Mouse (Mus musculus) neural tube, embryonic 15.5 days (tissue): ENCODE results near the gene Ankrd23. TPM values are rescaled to one million over a fixed set of nuclear protein-coding genes. Genes with fewer than 3 reads are reported as not detected.

Experiments
- ATAC-seq: fragments of 200-750 bp; cut with Nextera tagmentation; 2 replicates; pipeline ENCODE4 v1.8.0; 2017; ENCODE audit warnings: mild to moderate bottlenecking, moderate TSS enrichment, moderate library complexity; ENCODE audit not compliant: low FRiP score
- H3K27ac ChIP-seq: fragments of 300-500 bp; sonication (generic); replicated peaks from 2 replicates; pipeline ENCODE4 v1.5.1; 2015; ENCODE audit warnings: mild to moderate bottlenecking, inconsistent platforms
- H3K27me3 ChIP-seq: fragments of 300-500 bp; sonication (generic); replicated peaks from 2 replicates; pipeline ENCODE4 v1.6.1; 2015; ENCODE audit warnings: inconsistent platforms
- H3K36me3 ChIP-seq: fragments of 300-500 bp; sonication (generic); 2 replicates; pipeline ENCODE4 v1.6.1; 2015; ENCODE audit warnings: inconsistent platforms
- H3K4me1 ChIP-seq: fragments of 300-500 bp; sonication (generic); 2 replicates; pipeline ENCODE4 v1.6.1; 2015; ENCODE audit warnings: inconsistent platforms
- H3K4me2 ChIP-seq: fragments of 300-500 bp; sonication (generic); 2 replicates; pipeline ENCODE4 v1.6.1; 2015; ENCODE audit warnings: inconsistent platforms, mild to moderate bottlenecking, moderate library complexity
- H3K4me3 ChIP-seq: fragments of 300-500 bp; sonication (generic); replicated peaks from 2 replicates; pipeline ENCODE4 v1.5.1; 2015; ENCODE audit warnings: mild to moderate bottlenecking, inconsistent platforms
- H3K9ac ChIP-seq: fragments of 300-500 bp; sonication (generic); replicated peaks from 2 replicates; pipeline ENCODE4 v1.6.1; 2015; ENCODE audit warnings: mild to moderate bottlenecking, inconsistent platforms
- H3K9me3 ChIP-seq: fragments of 300-500 bp; sonication (generic); replicated peaks from 2 replicates; pipeline ENCODE4 v1.6.1; 2016; ENCODE audit warnings: inconsistent platforms
- WGBS: fragments of 180-500 bp; shearing (Covaris S2); methylation state at CpG from one replicate; pipeline ENCODE4 v1.1.7; 2015; ENCODE audit warnings: mixed read lengths; 5-methylcytosine and 5-hydroxymethylcytosine counted together
- polyA plus RNA-seq: library from polyadenylated mRNA; unstranded; fragments of >200 nt; fragmentation: Nextera tagmentation; extraction: Ambion mirVana; gene quantifications from 2 replicates; pipeline ENCODE4 v1.2.1, GENCODE M21; 2015

Gene Ankrd23
- polyA plus RNA-seq, 1 experiment from 2014 or later, result 21.6 TPM

GRCm38 (mm10) chr1:36511289-36512021, 25.2 kb downstream of the Ankrd23 start, which contains the start of gene Cnnm3:
Gene Cnnm3, plus strand, starts transcription at chr1:36511867.
- Histone ChIP-seq H3K4me3 (peak within 1 kb of the TSS; percentile 99), H3K36me3 (peaks cover 5% of the 10 kb centered on the region; the same call in 1 of the 2 replicates), H3K27me3 (no peaks in the 10 kb centered on the region), H3K4me1 (peaks cover 37% of the 10 kb centered on the region), H3K9ac (peak within 1 kb of the TSS; percentile 82), H3K4me2 (peak within 1 kb of the TSS; percentile 78), H3K27ac (peak within 1 kb of the TSS; percentile 98), H3K9me3 (no peaks in the 10 kb centered on the region)
- ATAC-seq, result peak; percentile 98
- 2% methylated on average over 49 of the region's 51 CpGs for WGBS

GRCm38 (mm10) chr1:36508238-36508637, 28.4 kb downstream of the Ankrd23 start:
- 87% methylated on average over 5 of the region's 5 CpGs for WGBS
- Histone ChIP-seq H3K4me1 (peaks cover 6% of the 10 kb centered on the region), H3K9me3 (no peaks in the 10 kb centered on the region), H3K4me3 (no peak overlapping the region), H3K27me3 (no peaks in the 10 kb centered on the region), H3K27ac (no peak overlapping the region), H3K9ac (no peak overlapping the region), H3K36me3 (peaks cover 15% of the 10 kb centered on the region; the same call in 1 of the 2 replicates), H3K4me2 (no peak overlapping the region)
- ATAC-seq, result no peak

- no peak overlapping the region for H3K4me3 ChIP-seq
- H3K27me3 ChIP-seq, result no peaks in the 10 kb centered on the region
- 4% methylated on average over 3 of the region's 3 CpGs for WGBS
- H3K9ac ChIP-seq, result no peak overlapping the region
- H3K4me2 ChIP-seq, result no peak overlapping the region
- no peaks in the 10 kb centered on the region for H3K9me3 ChIP-seq
- ATAC-seq, result peak; percentile 48; the same call in 1 of the 2 replicates
- H3K36me3 ChIP-seq, result peaks cover 27% of the 10 kb centered on the region
- H3K27ac ChIP-seq, result no peak overlapping the region
- H3K4me1 ChIP-seq, result no peaks in the 10 kb centered on the region
Observed at GRCm38 (mm10) chr1:36501261-36501660, 35.4 kb downstream of the Ankrd23 start.

GRCm38 (mm10) chr1:36497312-36497711, 39.4 kb downstream of the Ankrd23 start:
- Histone ChIP-seq H3K4me1 (no peaks in the 10 kb centered on the region), H3K4me3 (no peak overlapping the region), H3K4me2 (no peak overlapping the region), H3K9ac (no peak overlapping the region), H3K36me3 (peaks cover 17% of the 10 kb centered on the region), H3K27me3 (no peaks in the 10 kb centered on the region), H3K27ac (no peak overlapping the region), H3K9me3 (no peaks in the 10 kb centered on the region)
- ATAC-seq, result no peak
- WGBS, result 72% methylated on average over 2 of the region's 2 CpGs

- Histone ChIP-seq H3K27me3 (no peaks in the 10 kb centered on the region), H3K9me3 (no peaks in the 10 kb centered on the region), H3K4me3 (no peak overlapping the region), H3K9ac (no peak overlapping the region), H3K27ac (no peak overlapping the region), H3K36me3 (peaks cover 17% of the 10 kb centered on the region), H3K4me1 (no peaks in the 10 kb centered on the region), H3K4me2 (no peak overlapping the region)
- 60% methylated on average over 2 of the region's 2 CpGs for WGBS
- ATAC-seq, result no peak
Observed at GRCm38 (mm10) chr1:36496719-36497118, 40.0 kb downstream of the Ankrd23 start.

GRCm38 (mm10) chr1:36493299-36493698, 43.4 kb downstream of the Ankrd23 start:
- H3K4me2 ChIP-seq, result no peak overlapping the region
- no peaks in the 10 kb centered on the region for H3K27me3 ChIP-seq
- no peaks in the 10 kb centered on the region for H3K36me3 ChIP-seq
- 86% methylated on average over 6 of the region's 6 CpGs for WGBS
- H3K9me3 ChIP-seq, result no peaks in the 10 kb centered on the region
- H3K9ac ChIP-seq, result no peak overlapping the region
- H3K27ac ChIP-seq, result no peak overlapping the region
- ATAC-seq, result no peak
- no peaks in the 10 kb centered on the region for H3K4me1 ChIP-seq
- H3K4me3 ChIP-seq, result no peak overlapping the region

GRCm38 (mm10) chr1:36492416-36493139, 44.1 kb downstream of the Ankrd23 start:
- H3K4me1 ChIP-seq, result no peaks in the 10 kb centered on the region
- no peak; the same call in 1 of the 2 replicates for ATAC-seq
- WGBS, result 61% methylated on average over 9 of the region's 9 CpGs
- H3K4me3 ChIP-seq, result no peak overlapping the region
- H3K27me3 ChIP-seq, result no peaks in the 10 kb centered on the region
- no peak overlapping the region for H3K27ac ChIP-seq
- no peaks in the 10 kb centered on the region for H3K9me3 ChIP-seq
- no peaks in the 10 kb centered on the region for H3K36me3 ChIP-seq
- H3K9ac ChIP-seq, result no peak overlapping the region
- no peak overlapping the region for H3K4me2 ChIP-seq

- H3K4me1 ChIP-seq, result 0 out of 2 replicates have a peak, but pooled peaks cover under 1% of the 10 kb centered on the region
- ATAC-seq, result no peak
- 61% methylated on average over 6 of the region's 6 CpGs for WGBS
- H3K27ac ChIP-seq, result no peak overlapping the region
- H3K36me3 ChIP-seq, result no peaks in the 10 kb centered on the region
- no peaks in the 10 kb centered on the region for H3K27me3 ChIP-seq
- H3K9me3 ChIP-seq, result no peaks in the 10 kb centered on the region
- no peak overlapping the region for H3K4me3 ChIP-seq
- H3K9ac ChIP-seq, result no peak overlapping the region
- no peak overlapping the region for H3K4me2 ChIP-seq
Observed at GRCm38 (mm10) chr1:36489661-36490060, 47.0 kb downstream of the Ankrd23 start.

GRCm38 (mm10) chr1:36487111-36487510, 49.6 kb downstream of the Ankrd23 start:
- no peaks in the 10 kb centered on the region for H3K27me3 ChIP-seq
- H3K4me1 ChIP-seq, result peaks cover 10% of the 10 kb centered on the region
- no peak overlapping the region for H3K9ac ChIP-seq
- no peak overlapping the region for H3K4me2 ChIP-seq
- H3K27ac ChIP-seq, result no peak overlapping the region
- H3K9me3 ChIP-seq, result no peaks in the 10 kb centered on the region
- ATAC-seq, result no peak
- no peaks in the 10 kb centered on the region for H3K36me3 ChIP-seq
- H3K4me3 ChIP-seq, result no peak overlapping the region
- 72% methylated on average over 9 of the region's 9 CpGs for WGBS

- no peak for ATAC-seq
- Histone ChIP-seq H3K9me3 (no peaks in the 10 kb centered on the region), H3K27ac (no peak overlapping the region), H3K4me2 (no peak overlapping the region), H3K4me3 (no peak overlapping the region), H3K9ac (no peak overlapping the region), H3K4me1 (peaks cover 10% of the 10 kb centered on the region), H3K27me3 (no peaks in the 10 kb centered on the region), H3K36me3 (no peaks in the 10 kb centered on the region)
- WGBS, result 77% methylated on average over 7 of the region's 7 CpGs
Observed at GRCm38 (mm10) chr1:36485080-36485479, 51.6 kb downstream of the Ankrd23 start.

- H3K4me2 ChIP-seq, result no peak overlapping the region
- H3K27me3 ChIP-seq, result no peaks in the 10 kb centered on the region
- H3K4me1 ChIP-seq, result peaks cover 12% of the 10 kb centered on the region
- H3K9ac ChIP-seq, result no peak overlapping the region
- H3K27ac ChIP-seq, result no peak overlapping the region
- no peaks in the 10 kb centered on the region for H3K9me3 ChIP-seq
- no peak for ATAC-seq
- WGBS, result 82% methylated on average over 4 of the region's 4 CpGs
- H3K36me3 ChIP-seq, result no peaks in the 10 kb centered on the region
- no peak overlapping the region for H3K4me3 ChIP-seq
Observed at GRCm38 (mm10) chr1:36483825-36484224, 52.9 kb downstream of the Ankrd23 start.
